Comparison of ENCODE assay signal across 8 mouse cellular contexts in genomic region chr16:17209404-17209960, GRCm38 (mm10). TPM values are rescaled to one million over a fixed set of nuclear protein-coding genes. Genes with fewer than 3 reads are reported as not detected.
DNase-seq lines count a peak whose midpoint lies in the region; ATAC-seq and TF ChIP-seq lines count a peak whose summit lies in the region.

No protein-coding gene starts in this region.

- no peak for TF ChIP-seq CTCF in ES-Bruce4 (IDR thresholded peaks at IDR 0.05; ENCODE audit: low read depth, low read length)

- peaks cover 21% of the 10 kb centered on the region for H3K4me1 ChIP-seq in kidney, embryonic 16.5 days (ENCODE audit: insufficient read depth, low read length)
- no peaks in the 10 kb centered on the region for H3K4me1 ChIP-seq in ES-Bruce4 (ENCODE audit: control insufficient read depth, insufficient read depth, low read length)
- peaks cover 10% of the 10 kb centered on the region for H3K4me1 ChIP-seq in embryonic facial prominence, embryonic 11.5 days (ENCODE audit: control insufficient read depth, insufficient read depth, low read length)
- H3K4me1 ChIP-seq in intestine, embryonic 15.5 days (replicated peaks), result peaks cover 16% of the 10 kb centered on the region

- H3K9me3 ChIP-seq in kidney, embryonic 16.5 days (ENCODE audit: low read length), result no peaks in the 10 kb centered on the region
- no peaks in the 10 kb centered on the region for H3K9me3 ChIP-seq in ES-Bruce4 (replicated peaks; ENCODE audit: control insufficient read depth, insufficient read depth, low read length, poor library complexity, severe bottlenecking)
- H3K9me3 ChIP-seq in embryonic facial prominence, embryonic 11.5 days (replicated peaks; ENCODE audit: control insufficient read depth, low read length), result no peaks in the 10 kb centered on the region; the same call in 1 of the 2 replicates
- no peaks in the 10 kb centered on the region for H3K9me3 ChIP-seq in intestine, embryonic 15.5 days

- peaks cover 9% of the 10 kb centered on the region for H3K27me3 ChIP-seq in kidney, embryonic 16.5 days (ENCODE audit: insufficient read depth, low read length)
- H3K27me3 ChIP-seq in ES-Bruce4 (ENCODE audit: control insufficient read depth, insufficient read depth, low read length, poor library complexity, severe bottlenecking), result no peaks in the 10 kb centered on the region
- H3K27me3 ChIP-seq in embryonic facial prominence, embryonic 11.5 days (ENCODE audit: control insufficient read depth, insufficient read depth, low read length), result 0 out of 2 replicates have a peak, but pooled peaks cover 4% of the 10 kb centered on the region
- 0 out of 2 replicates have a peak, but pooled peaks cover 3% of the 10 kb centered on the region for H3K27me3 ChIP-seq in intestine, embryonic 15.5 days (replicated peaks)

- peak overlapping the region; percentile 99 for H3K4me2 ChIP-seq in kidney, embryonic 16.5 days (replicated peaks; ENCODE audit: low read depth, low read length)
- H3K4me2 ChIP-seq in embryonic facial prominence, embryonic 11.5 days (ENCODE audit: low read depth, low read length), result peak overlapping the region; percentile 99
- peak overlapping the region; percentile 97 for H3K4me2 ChIP-seq in intestine, embryonic 15.5 days (replicated peaks)

- peak overlapping the region; percentile 17; the same call in 1 of the 2 replicates for H3K27ac ChIP-seq in kidney, embryonic 16.5 days (ENCODE audit: low read length)
- H3K27ac ChIP-seq in ES-Bruce4 (ENCODE audit: insufficient read depth, low read length), result no peak overlapping the region
- no peak overlapping the region for H3K27ac ChIP-seq in embryonic facial prominence, embryonic 11.5 days (replicated peaks; ENCODE audit: low read depth, low read length)
- no peak overlapping the region for H3K27ac ChIP-seq in intestine, embryonic 15.5 days

- TF ChIP-seq EP300 in ES-Bruce4 (IDR thresholded peaks at IDR 0.05; ENCODE audit: insufficient read depth, low read depth, low read length), result no peak

- H3K9ac ChIP-seq in kidney, embryonic 16.5 days (replicated peaks; ENCODE audit: low read length), result peak overlapping the region; percentile 37
- H3K9ac ChIP-seq in ES-Bruce4 (ENCODE audit: low read depth, poor library complexity, severe bottlenecking), result peak overlapping the region; percentile 68
- peak overlapping the region; percentile 49 for H3K9ac ChIP-seq in embryonic facial prominence, embryonic 11.5 days (replicated peaks; ENCODE audit: low read length)
- peak overlapping the region; percentile 31 for H3K9ac ChIP-seq in intestine, embryonic 15.5 days

- TF ChIP-seq POLR2A in ES-Bruce4 (IDR thresholded peaks at IDR 0.05; ENCODE audit: insufficient read depth, low read length), result no peak

- ATAC-seq in kidney, embryonic 16.5 days (ENCODE audit: low FRiP score, low TSS enrichment), result peak; percentile 4
- 0 out of 2 replicates have a peak, but pooled peaks have one; percentile 20 for ATAC-seq in embryonic facial prominence, embryonic 11.5 days (replicated peaks; ENCODE audit: insufficient number of reproducible peaks, low FRiP score, low TSS enrichment, low read depth)
- ATAC-seq in intestine, embryonic 15.5 days, result peak; percentile 17
- ATAC-seq in megakaryocyte-erythroid progenitor cell, adult 5-6 weeks (replicated peaks; ENCODE audit: low FRiP score, low TSS enrichment, poor library complexity, severe bottlenecking), result peak; percentile 9; the same call in 1 of the 2 replicates

- DNase-seq in kidney, adult 9 months, result no peak
- DNase-seq in embryonic facial prominence, embryonic 11.5 days (ENCODE audit: low spot score), result no peak
- no peak for DNase-seq in urinary bladder, adult 18-20 months (ENCODE audit: low spot score in 2 of 2)
- no peak for DNase-seq in testis, postnatal 14 days (ENCODE audit: low spot score)

- peak overlapping the region; percentile 64 for H3K4me3 ChIP-seq in kidney, embryonic 16.5 days (ENCODE audit: low read length)
- H3K4me3 ChIP-seq in ES-Bruce4 (ENCODE audit: low read depth, low read length), result peak overlapping the region; percentile 69
- H3K4me3 ChIP-seq in embryonic facial prominence, embryonic 11.5 days (ENCODE audit: low read depth, low read length), result peak overlapping the region; percentile 46
- peak overlapping the region; percentile 57 for H3K4me3 ChIP-seq in intestine, embryonic 15.5 days (replicated peaks)

- WGBS in kidney, embryonic 16.5 days, result 1% methylated on average over 37 of the region's 37 CpGs
- 1% methylated on average over 37 of the region's 37 CpGs for WGBS in embryonic facial prominence, embryonic 11.5 days
- 3% methylated on average over 37 of the region's 37 CpGs for WGBS in intestine, embryonic 15.5 days

- H3K36me3 ChIP-seq in kidney, embryonic 16.5 days (ENCODE audit: insufficient read depth, low read length), result no peaks in the 10 kb centered on the region
- H3K36me3 ChIP-seq in ES-Bruce4 (ENCODE audit: control insufficient read depth, insufficient read depth, low read length, poor library complexity, severe bottlenecking), result no peaks in the 10 kb centered on the region
- H3K36me3 ChIP-seq in embryonic facial prominence, embryonic 11.5 days (replicated peaks; ENCODE audit: control insufficient read depth, insufficient read depth, low read depth, low read length), result no peaks in the 10 kb centered on the region
- H3K36me3 ChIP-seq in intestine, embryonic 15.5 days, result no peaks in the 10 kb centered on the region

RNA-seq across cellular contexts. Expression of gene Rimbp3, which starts 1.1 kb away (rescaled TPM):
- polyA plus RNA-seq in kidney, embryonic 16.5 days (2015; fragmentation: Nextera tagmentation; extraction: Ambion mirVana), result 0.36 and 0.51 TPM in 2 replicates
- 0.63 and 0.90 TPM in 2 replicates for polyA plus RNA-seq in ES-Bruce4 (2011; ENCODE audit: insufficient read depth, insufficient read length, low read depth, missing spikeins)
- polyA plus RNA-seq in embryonic facial prominence, embryonic 11.5 days (2014; fragmentation: Nextera tagmentation; extraction: Ambion mirVana), result 0.41 and 0.47 TPM in 2 replicates
- 0.57 and 0.67 TPM in 2 replicates for polyA plus RNA-seq in intestine, embryonic 15.5 days (2015; fragmentation: Nextera tagmentation; extraction: Ambion mirVana)
- 0.39 and 0.59 TPM in 2 replicates for total RNA-seq in megakaryocyte-erythroid progenitor cell, adult 5-6 weeks (2014; fragmentation: Nextera tagmentation)
- 0.23 TPM in 1 of 2 replicates, not detected in the other for total RNA-seq in megakaryocyte-erythroid progenitor cell, adult 5-6 weeks (2017)

RNA-seq across cellular contexts. Expression of gene Ube2l3, which starts 7.0 kb away (rescaled TPM):
- polyA plus RNA-seq in kidney, embryonic 16.5 days (2015; fragmentation: Nextera tagmentation; extraction: Ambion mirVana), result 332 and 350 TPM in 2 replicates
- polyA plus RNA-seq in ES-Bruce4 (2011; ENCODE audit: insufficient read depth, insufficient read length, low read depth, missing spikeins), result 203 and 207 TPM in 2 replicates
- polyA plus RNA-seq in embryonic facial prominence, embryonic 11.5 days (2014; fragmentation: Nextera tagmentation; extraction: Ambion mirVana), result 425 and 458 TPM in 2 replicates
- polyA plus RNA-seq in intestine, embryonic 15.5 days (2015; fragmentation: Nextera tagmentation; extraction: Ambion mirVana), result 352 and 386 TPM in 2 replicates
- 154 and 221 TPM in 2 replicates for total RNA-seq in megakaryocyte-erythroid progenitor cell, adult 5-6 weeks (2014; fragmentation: Nextera tagmentation)
- 161 and 163 TPM in 2 replicates for total RNA-seq in megakaryocyte-erythroid progenitor cell, adult 5-6 weeks (2017)

RNA-seq across cellular contexts. Expression of gene Hic2, which starts 23.9 kb away (rescaled TPM):
- polyA plus RNA-seq in kidney, embryonic 16.5 days (2015; fragmentation: Nextera tagmentation; extraction: Ambion mirVana), result 4.9 and 5.4 TPM in 2 replicates
- polyA plus RNA-seq in ES-Bruce4 (2011; ENCODE audit: insufficient read depth, insufficient read length, low read depth, missing spikeins), result 40.9 and 43.5 TPM in 2 replicates
- polyA plus RNA-seq in embryonic facial prominence, embryonic 11.5 days (2014; fragmentation: Nextera tagmentation; extraction: Ambion mirVana), result 6.1 and 7.8 TPM in 2 replicates
- polyA plus RNA-seq in intestine, embryonic 15.5 days (2015; fragmentation: Nextera tagmentation; extraction: Ambion mirVana), result 5.8 and 6.0 TPM in 2 replicates
- total RNA-seq in megakaryocyte-erythroid progenitor cell, adult 5-6 weeks (2014; fragmentation: Nextera tagmentation), result 1.6 and 2.1 TPM in 2 replicates
- 1.5 and 1.9 TPM in 2 replicates for total RNA-seq in megakaryocyte-erythroid progenitor cell, adult 5-6 weeks (2017)
